Mouse (Mus musculus): ENCODE results near the gene Krtap17-1. TPM values are rescaled to one million over a fixed set of nuclear protein-coding genes. Genes with fewer than 3 reads are reported as not detected.

Gene Krtap17-1
- total RNA-seq (2023), result not detected in 4 replicates

GRCm38 (mm10) chr11:99993620-99994383 lies at the start of gene Krtap17-1:
Gene Krtap17-1, minus strand, starts transcription at chr11:99993994.

GRCm38 (mm10) chr11:100041454-100041853 lies 47.7 kb upstream of the Krtap17-1 start, which contains the start of gene Krt34:
Gene Krt34, minus strand, starts transcription at chr11:100041554.

GRCm38 (mm10) chr11:100029768-100030167 lies 36.0 kb upstream of the Krtap17-1 start, which contains the start of gene Krt33b:
Gene Krt33b, minus strand, starts transcription at chr11:100029868.

GRCm38 (mm10) chr11:100016112-100016511 lies 22.3 kb upstream of the Krtap17-1 start, which contains the start of gene Krt33a:
Gene Krt33a, minus strand, starts transcription at chr11:100016212.

GRCm38 (mm10) chr11:99986180-99986647 lies 7.6 kb downstream of the Krtap17-1 start, which contains the start of gene Krtap16-1:
Gene Krtap16-1, minus strand, starts transcription at chr11:99986597.

GRCm38 (mm10) chr11:99978953-99979352 lies 14.8 kb downstream of the Krtap17-1 start, which contains the start of gene Krtap29-1:
Gene Krtap29-1, minus strand, starts transcription at chr11:99979053.

GRCm38 (mm10) chr11:99948175-99948574 lies 45.6 kb downstream of the Krtap17-1 start, which contains the start of gene Krtap9-5:
Gene Krtap9-5, plus strand, starts transcription at chr11:99948475.

Other genes starting within 250 kb of the Krtap17-1 start
- not detected in 4 replicates for gene Gm11595, start 221.1 kb downstream of the Krtap17-1 start, total RNA-seq (2023)
- not detected in 4 replicates for gene Krtap4-8, start 213.3 kb downstream of the Krtap17-1 start, total RNA-seq (2023)
- not detected in 4 replicates for gene Krtap4-9, start 208.8 kb downstream of the Krtap17-1 start, total RNA-seq (2023)
- not detected in 4 replicates for gene Gm11596, start 200.5 kb downstream of the Krtap17-1 start, total RNA-seq (2023)
- gene Gm11569, start 195.1 kb downstream of the Krtap17-1 start, total RNA-seq (2023), result not detected in 4 replicates
- not detected in 4 replicates for gene Gm11554, start 189.5 kb downstream of the Krtap17-1 start, total RNA-seq (2023)
- not detected in 4 replicates for gene Krtap4-13, start 184.1 kb downstream of the Krtap17-1 start, total RNA-seq (2023)
- not detected in 4 replicates for gene Gm11564, start 178.3 kb downstream of the Krtap17-1 start, total RNA-seq (2023)
- gene 2300003K06Rik, start 155.9 kb downstream of the Krtap17-1 start, total RNA-seq (2023), result not detected in 4 replicates
- gene Krtap4-16, start 142.4 kb downstream of the Krtap17-1 start, total RNA-seq (2023), result not detected in 4 replicates
- not detected in 4 replicates for gene Gm11568, start 136.1 kb downstream of the Krtap17-1 start, total RNA-seq (2023)
- not detected in 4 replicates for gene Gm11559, start 129.5 kb downstream of the Krtap17-1 start, total RNA-seq (2023)
- not detected in 4 replicates for gene Krtap9-1, start 120.6 kb downstream of the Krtap17-1 start, total RNA-seq (2023)
- not detected in 4 replicates for gene Gm11567, start 114.8 kb downstream of the Krtap17-1 start, total RNA-seq (2023)
- gene Krtap31-1, start 86.1 kb downstream of the Krtap17-1 start, total RNA-seq (2023), result not detected in 4 replicates
- gene Gm11565, start 79.2 kb downstream of the Krtap17-1 start, total RNA-seq (2023), result not detected in 4 replicates
- gene Krtap31-2, start 57.7 kb downstream of the Krtap17-1 start, total RNA-seq (2023), result not detected in 4 replicates
- gene Krtap9-5, start 45.5 kb downstream of the Krtap17-1 start, total RNA-seq (2023), result not detected in 4 replicates
- not detected in 4 replicates for gene Krtap29-1, start 14.9 kb downstream of the Krtap17-1 start, total RNA-seq (2023)
- gene Krtap16-1, start 7.4 kb downstream of the Krtap17-1 start, total RNA-seq (2023), result not detected in 4 replicates
- gene Krt33a, start 22.2 kb upstream of the Krtap17-1 start, total RNA-seq (2023), result not detected in 4 replicates
- gene Krt33b, start 35.9 kb upstream of the Krtap17-1 start, total RNA-seq (2023), result not detected in 4 replicates
- not detected in 4 replicates for gene Krt34, start 47.6 kb upstream of the Krtap17-1 start, total RNA-seq (2023)
- gene Krt31, start 56.6 kb upstream of the Krtap17-1 start, total RNA-seq (2023), result not detected in 4 replicates
- not detected in 4 replicates for gene Krt32, start 94.2 kb upstream of the Krtap17-1 start, total RNA-seq (2023)
- not detected in 4 replicates for gene Krt35, start 102.2 kb upstream of the Krtap17-1 start, total RNA-seq (2023)
- gene Krt36, start 111.6 kb upstream of the Krtap17-1 start, total RNA-seq (2023), result not detected in 4 replicates
- gene Krt13, start 127.6 kb upstream of the Krtap17-1 start, total RNA-seq (2023), result not detected in 4 replicates
- gene Krt15, start 141.9 kb upstream of the Krtap17-1 start, total RNA-seq (2023), result not detected in 4 replicates
- gene Krt19, start 154.7 kb upstream of the Krtap17-1 start, total RNA-seq (2023), result 0.47 TPM in 1 of 4 replicates, not detected in the others
- gene Krt9, start 199.3 kb upstream of the Krtap17-1 start, total RNA-seq (2023), result not detected in 4 replicates
- not detected in 4 replicates for gene Krt14, start 213.6 kb upstream of the Krtap17-1 start, total RNA-seq (2023)